Mouse (Mus musculus): Measurements from ENCODE around the gene Gm10295. TPM values are rescaled to one million over a fixed set of nuclear protein-coding genes. Genes with fewer than 3 reads are reported as not detected.

Gm10295 gene
- polyA plus RNA-seq, 1 experiment from 2014 or later, result not detected

DNA sequence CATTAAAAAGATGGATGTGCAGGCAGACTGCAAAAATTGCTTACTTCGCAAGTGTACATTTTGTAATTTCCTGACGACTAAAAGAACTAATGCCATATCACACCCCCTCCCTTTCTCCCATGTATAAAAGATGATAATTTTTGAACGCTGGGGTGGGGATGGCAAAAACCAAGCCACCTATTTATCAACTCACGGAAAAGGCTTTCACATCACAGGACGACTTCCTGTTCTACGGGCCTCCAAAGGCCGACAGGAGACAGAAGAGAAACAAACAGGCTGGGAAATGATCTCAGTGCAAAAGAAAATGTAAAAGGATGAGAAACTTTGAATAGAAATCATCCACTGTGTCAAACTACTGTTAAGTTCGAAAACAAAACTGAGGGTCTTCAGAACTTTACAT is 43.2 kb downstream of the Gm10295 start:
- H3K27ac ChIP-seq (ENCODE audit: low read depth, low read length), result no peak overlapping the region; the same call in 1 of the 2 replicates
- 45% methylated on average over 8 of the region's 8 CpGs for whole genome bisulfite sequencing

DNA sequence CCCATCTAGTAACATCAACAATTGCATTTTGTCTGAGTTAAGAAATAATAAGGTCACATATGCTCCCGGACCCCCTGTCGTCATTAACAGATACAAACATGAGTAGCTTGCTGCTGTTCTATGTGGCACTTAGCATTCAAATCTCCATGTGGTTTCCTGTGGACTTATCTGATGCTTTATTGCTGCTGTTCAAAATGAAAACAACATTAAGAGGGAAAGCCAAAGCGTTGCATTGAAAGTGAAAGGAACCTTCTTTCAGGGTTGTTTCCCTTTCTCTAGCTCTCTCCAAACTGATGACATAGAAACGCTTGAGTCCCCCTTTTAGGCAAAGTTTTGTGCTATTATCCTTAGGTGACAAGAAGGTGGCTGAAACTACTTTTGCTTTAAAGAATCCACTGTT is 48.6 kb downstream of the Gm10295 start:
- H3K4me2 ChIP-seq (replicated peaks; ENCODE audit: low read depth, low read length), result no peak overlapping the region
- no peak for ATAC-seq (ENCODE audit: low FRiP score, low TSS enrichment)
- H3K9me3 ChIP-seq (ENCODE audit: control insufficient read depth, low read length), result no peaks in the 10 kb centered on the region
- H3K9ac ChIP-seq (ENCODE audit: low read depth, low read length), result no peak overlapping the region
- WGBS, result 63% methylated on average over 4 of the region's 4 CpGs
- H3K27me3 ChIP-seq (ENCODE audit: control insufficient read depth, insufficient read depth, low read length), result no peaks in the 10 kb centered on the region
- H3K27ac ChIP-seq (ENCODE audit: low read depth, low read length), result peak overlapping the region; percentile 11; the same call in 1 of the 2 replicates
- no peaks in the 10 kb centered on the region for H3K36me3 ChIP-seq (ENCODE audit: control insufficient read depth, insufficient read depth, low read length)
- peaks cover 3% of the 10 kb centered on the region; the same call in 1 of the 2 replicates for H3K4me1 ChIP-seq (ENCODE audit: control insufficient read depth, insufficient read depth, low read length)
- no peak overlapping the region for H3K4me3 ChIP-seq (ENCODE audit: low read length)

More for the DNA sequence above, 43.2 kb downstream of the Gm10295 start:
- H3K36me3 ChIP-seq (ENCODE audit: control insufficient read depth, insufficient read depth, low read length), result no peaks in the 10 kb centered on the region
- H3K4me1 ChIP-seq (ENCODE audit: control insufficient read depth, insufficient read depth, low read length), result peaks cover 13% of the 10 kb centered on the region
- H3K9ac ChIP-seq (ENCODE audit: low read depth, low read length), result no peak overlapping the region
- H3K4me2 ChIP-seq (replicated peaks; ENCODE audit: low read depth, low read length), result no peak overlapping the region
- no peaks in the 10 kb centered on the region for H3K9me3 ChIP-seq (ENCODE audit: control insufficient read depth, low read length)
- no peak for ATAC-seq (ENCODE audit: low FRiP score, low TSS enrichment)
- no peaks in the 10 kb centered on the region for H3K27me3 ChIP-seq (ENCODE audit: control insufficient read depth, insufficient read depth, low read length)
- H3K4me3 ChIP-seq (ENCODE audit: low read length), result no peak overlapping the region

All from kidney, embryonic 14.5 days (tissue).